Mouse (Mus musculus) testis, postnatal 14 days (tissue): ENCODE results near the gene Plce1.
A peak's percentile ranks its signal among the peaks of the same experiment; 100 is the strongest.

Experiments
- DNase-seq: peaks from one replicate; pipeline ENCODE4 v3.0.0; 2021; ENCODE audit warnings: low spot score

Plce1 gene

DNA sequence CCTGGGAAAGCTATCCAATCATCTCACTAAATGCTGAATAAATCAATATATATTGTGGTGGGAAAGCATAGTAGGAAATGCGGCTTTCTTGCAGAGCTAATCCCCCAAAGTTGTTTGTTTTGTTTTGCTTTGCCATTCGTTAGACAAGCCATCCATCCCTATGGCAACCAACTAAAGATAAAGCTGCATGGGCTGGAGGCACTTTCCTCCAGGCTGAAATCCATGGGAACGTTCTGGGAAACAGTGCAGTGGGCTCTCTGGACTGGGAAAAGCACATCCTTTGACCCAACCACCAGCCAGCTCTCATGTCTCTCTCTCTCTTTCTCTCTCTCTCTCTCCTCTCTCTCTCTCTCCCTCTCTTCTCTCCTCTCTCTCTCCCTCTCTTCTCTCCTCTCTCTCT is 248.4 kb downstream of the Plce1 start:
- DNase-seq: no peak

DNA sequence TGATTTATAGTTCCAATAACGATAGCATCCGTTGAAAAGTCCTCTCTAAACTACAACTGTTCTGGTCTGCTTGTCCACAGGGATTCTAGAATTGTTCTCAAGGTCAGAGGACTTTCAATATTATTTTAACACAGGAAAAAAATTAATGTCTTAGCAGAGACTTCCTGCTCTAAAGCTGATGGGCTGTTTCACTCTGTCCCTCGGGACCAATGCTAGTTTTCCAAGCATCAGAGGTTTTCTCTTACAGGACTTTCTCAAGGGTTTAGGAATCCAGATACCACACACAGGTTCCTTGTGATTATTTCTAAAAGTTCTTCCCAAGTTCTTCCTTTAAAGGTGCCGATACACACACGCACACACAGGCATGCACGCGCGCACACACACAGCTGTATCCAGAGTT is 263.6 kb downstream of the Plce1 start:
- no peak for DNase-seq

DNA sequence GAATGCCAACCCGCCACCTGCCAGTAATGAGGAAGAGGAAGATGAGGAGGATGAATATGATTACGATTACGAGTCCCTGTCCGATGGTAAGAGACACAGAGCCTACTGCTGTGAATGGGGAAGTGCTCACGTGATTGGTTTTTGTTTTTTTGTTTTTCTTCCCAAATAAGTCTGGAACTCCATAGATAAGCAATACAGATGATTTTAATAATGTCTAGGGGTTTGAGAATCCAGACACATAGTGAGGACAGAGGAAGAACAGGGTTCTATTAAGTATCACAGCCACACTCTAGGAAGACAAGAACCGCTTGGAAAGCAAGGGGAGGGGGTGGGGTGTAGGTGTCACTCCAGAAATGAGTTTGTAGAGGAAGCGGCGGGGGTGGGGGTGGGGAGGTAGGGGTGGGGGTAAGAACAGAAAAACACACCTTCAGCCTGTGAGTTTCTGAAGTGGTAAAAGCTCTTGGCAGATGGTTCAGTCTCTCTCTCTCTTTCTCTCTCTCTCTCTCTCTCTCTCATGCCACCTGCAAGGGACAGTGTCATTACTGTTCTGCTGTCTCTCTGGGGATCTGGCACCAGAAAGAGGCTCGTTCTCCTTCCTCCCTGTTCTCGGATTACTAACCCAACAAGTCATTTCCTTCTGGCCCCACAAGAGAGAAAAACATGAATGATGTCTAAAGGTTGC is 265.0 kb downstream of the Plce1 start:
- DNase-seq: no peak

DNA sequence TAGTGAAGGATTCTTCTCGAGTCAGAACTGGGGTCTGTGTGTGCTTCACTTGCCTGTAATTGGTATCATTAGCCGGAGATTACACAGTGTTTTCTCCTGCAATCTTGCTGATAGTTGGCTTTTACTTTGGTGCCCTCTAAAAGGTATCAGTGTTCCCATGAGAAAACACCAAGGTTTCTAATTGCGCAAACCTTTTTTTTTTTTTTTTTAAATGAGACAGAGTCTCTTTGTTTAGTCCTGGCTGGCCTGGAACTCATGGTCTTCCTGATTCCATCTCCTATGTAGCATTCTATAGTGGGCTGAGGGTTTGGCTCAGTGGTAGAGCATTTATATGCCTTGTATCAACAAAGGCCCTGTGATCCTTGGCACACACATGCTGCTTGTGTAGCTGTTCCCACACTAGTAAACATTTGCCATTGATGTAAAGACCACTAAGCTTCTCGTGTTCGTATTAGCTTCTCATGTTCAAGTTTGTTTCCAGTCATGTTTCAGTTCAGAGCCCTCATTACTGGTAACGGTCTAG is 265.6 kb downstream of the Plce1 start:
- no peak for DNase-seq

DNA sequence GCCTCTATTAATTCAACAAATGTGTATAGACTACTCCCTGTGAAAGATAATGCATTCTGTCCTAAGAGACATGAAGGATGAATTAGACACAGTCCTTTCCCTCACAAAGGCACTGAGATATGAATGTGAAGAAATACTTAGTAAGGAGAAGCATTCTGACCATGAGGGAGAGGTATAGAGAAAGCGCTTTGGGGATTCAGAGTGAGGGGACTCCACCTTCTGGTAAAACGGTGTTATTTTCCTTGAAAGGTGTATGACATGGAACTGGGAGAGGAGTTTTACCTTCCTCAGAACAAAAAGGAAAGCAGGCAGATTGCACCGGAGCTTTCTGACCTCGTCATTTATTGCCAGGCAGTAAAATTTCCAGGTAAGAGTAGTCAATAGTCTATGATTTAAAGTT is 269.3 kb downstream of the Plce1 start:
- DNase-seq: no peak

DNA sequence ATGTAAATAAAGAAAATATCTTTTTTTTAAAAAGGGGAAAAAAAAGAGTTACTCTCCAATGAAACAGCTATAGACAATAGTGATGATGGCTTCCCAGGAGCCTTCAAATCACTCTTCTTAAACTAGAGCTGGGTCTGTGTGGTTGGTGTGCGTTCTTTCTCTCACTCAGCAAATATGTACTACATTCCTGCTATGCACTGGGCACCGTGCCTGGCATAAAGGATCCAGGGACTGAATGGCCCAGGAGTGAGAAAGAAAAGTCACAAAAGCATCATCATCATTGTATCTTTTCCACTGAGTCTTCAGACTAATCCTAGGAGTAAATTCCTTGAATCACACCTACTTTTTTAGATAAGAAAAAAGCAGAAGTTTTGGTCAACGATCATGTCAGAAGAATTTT is 276.3 kb downstream of the Plce1 start:
- DNase-seq: no peak

DNA sequence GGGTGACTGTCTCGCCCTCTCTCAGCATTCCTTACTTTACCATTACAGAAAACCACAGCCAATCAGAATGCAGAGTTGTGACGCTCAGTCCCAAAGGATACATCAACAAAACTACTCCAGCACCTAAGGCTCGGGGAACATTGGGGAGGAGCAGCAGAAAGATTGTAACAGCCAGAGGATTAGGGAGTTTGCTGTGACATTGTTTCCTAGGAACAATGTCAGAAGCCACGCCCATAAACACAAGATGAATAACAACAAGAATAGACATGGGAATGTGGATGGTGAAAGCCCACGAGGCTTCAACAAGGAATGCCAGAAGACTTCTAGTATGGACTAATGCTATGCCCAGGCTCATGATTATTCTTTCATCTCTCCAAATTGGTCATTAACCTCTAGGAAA is 277.1 kb downstream of the Plce1 start:
- no peak for DNase-seq

DNA sequence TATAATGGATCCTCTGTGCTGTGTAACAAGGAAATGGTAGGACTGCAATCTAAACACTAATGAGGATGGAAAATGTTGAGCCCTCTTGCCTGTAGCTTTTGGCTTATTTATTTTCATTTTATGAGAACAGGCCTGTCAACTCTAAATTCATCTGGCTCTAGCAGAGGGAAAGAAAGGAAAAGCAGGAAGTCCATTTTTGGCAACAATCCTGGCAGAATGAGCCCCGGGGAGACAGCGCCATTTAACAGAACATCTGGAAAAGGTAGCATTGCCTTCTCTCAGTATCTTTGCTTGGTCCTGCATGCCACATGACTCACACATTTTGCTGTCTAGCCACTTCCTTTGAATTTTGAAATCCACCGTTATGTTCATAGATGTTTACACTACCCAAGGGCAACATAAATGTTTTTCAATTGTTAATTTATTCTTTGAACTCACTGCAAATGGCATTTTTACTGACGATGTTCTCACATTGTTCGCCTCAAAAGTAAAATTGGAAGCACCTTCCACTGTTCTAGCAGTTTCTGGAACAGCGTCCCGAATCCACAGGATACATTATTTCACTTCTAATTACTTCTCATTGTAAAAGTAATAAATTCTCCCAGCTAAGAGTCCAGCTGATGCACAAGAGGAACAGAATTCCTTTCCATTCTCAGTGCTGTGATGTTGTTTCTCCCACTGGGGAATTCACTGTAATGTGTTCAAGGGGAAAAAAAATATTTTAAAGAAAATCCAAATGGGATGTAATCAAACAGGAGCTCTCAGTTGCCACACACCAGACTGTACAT is 278.0 kb downstream of the Plce1 start:
- DNase-seq: no peak

DNA sequence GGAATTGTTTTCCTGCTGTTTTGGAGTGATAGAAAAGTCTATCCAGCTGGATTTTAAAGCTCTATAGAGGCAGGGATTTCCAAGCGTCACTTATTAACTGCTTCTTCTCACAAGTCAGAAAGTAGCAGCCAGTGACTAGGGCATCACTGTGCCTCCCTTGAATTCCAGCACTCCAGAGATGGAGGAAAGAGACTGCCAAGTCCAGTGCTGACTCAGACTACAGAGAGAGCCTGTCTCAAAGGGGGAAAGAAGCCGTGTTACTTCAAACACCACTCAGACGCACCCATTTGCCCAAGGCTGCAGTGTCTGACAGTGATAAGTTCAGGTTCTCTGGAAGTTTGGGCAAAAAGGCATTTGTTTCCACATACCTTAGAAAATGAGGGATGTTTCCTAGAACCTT is 279.5 kb downstream of the Plce1 start:
- no peak for DNase-seq

DNA sequence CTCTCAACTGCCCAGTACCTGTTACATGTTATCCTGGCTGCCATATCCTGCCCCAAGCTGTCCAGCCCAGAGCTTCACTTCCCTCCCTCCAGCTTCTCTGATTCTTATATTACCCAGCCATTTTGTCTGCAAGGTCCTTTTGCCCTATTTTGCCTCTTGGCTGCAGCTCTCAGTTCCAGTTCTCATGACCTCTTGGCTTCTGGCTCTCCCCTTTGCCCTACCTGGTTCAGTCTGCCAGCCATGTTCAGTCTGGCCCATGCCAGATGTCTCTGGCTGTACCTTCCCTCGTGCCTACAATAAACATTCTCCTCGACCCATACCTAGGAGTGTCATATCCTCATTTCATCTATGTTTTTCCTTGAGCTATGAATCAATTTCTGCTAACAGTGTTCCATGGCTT is 285.4 kb downstream of the Plce1 start:
- no peak for DNase-seq

DNA sequence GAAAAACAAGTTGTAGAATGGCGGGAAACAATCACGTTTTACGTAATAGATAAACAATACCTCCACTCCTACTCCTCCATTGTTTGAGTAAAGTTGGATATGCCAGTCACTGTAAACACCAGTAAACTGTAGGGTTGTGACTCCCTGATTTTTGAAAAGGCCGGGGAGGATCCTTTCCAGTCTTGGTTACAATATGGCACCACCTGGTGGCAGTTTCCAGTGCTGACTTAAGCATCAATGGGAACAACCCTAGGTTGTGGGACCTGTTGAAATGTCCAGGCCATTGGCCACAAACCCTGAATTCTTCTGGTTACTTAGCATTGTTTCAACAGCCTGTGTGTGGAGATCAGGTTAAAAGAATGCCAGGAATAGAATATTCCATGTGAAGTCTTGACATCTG is 294.6 kb downstream of the Plce1 start:
- no peak for DNase-seq

DNA sequence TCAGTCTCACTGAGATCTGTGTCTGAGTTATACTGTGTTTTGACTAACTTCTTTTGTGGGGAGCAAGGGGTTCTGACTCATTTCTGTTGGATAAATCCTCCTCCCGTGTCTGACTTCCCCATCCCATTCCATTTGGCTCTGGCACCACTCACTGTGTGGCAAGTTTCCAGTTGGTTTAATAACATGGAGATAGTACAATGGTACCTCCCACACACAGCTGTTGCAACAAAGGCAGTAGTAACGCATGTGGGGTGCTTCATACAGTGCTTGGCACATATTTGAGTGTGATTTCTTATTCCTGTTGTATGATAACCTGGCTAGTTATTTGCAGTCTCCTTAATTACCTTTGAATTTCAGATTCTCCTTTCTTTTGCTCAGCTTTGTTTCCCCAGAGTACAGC is 297.9 kb downstream of the Plce1 start:
- DNase-seq: peak; percentile 17

DNA sequence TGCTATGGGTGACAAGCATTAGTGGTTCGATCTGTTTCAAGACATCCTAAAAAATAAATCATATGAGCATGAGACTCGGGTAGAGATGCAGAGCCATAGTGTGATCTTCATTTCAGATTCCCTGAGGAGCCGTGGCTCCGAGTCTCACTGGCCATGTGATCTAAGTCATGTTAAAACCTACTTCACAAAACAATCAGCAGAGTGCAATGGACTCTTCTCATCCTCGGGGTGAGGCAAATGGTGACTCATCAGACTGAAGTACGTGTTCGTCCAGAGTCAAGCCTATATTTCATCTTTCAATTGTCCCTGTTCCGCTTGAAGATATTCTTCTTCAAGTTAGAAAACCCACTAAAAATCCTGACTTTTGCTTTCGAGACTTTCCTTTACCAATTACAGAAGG is 302.6 kb downstream of the Plce1 start:
- no peak for DNase-seq

DNA sequence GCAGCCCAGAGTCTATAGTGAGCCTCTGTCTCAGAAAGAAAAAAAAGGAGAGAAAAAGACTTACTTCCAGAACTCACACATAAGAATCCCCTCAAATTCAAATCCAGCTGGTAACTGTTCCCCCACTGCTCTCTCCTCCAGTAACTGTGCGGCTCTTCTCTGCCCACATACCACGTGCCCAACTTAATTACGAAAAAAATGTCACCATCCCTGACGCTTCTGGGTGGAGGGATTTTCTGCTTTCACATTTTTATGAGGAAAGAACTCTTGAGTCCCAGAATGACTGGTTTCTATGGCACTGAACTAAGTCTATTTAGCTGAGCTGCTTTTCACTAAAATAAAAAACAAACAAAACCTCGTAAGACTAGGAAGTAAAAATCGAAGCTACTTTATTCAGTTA is 306.8 kb downstream of the Plce1 start:
- DNase-seq: no peak

DNA sequence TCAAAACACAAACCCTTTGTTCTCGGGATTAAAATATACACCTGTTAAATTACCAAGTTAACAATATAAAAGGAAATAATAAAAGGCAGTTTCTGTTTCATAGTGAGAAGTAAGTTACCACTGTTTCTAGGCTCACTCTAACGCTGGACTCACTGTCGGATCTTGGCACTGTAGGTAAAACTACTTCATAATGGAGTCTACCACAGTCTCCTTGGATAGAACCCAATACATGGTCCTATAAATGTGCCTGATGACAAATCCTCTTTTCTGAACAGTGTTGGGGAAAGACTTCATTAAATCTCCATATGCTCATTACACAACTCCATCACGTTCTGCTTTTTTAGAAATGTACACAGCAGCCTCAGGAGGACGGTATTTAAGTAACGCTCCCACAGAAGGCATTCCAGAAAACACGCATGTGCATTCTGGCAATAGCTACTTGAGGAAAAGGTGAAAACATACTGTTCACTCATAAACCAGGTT is 312.7 kb downstream of the Plce1 start:
- DNase-seq: no peak

DNA sequence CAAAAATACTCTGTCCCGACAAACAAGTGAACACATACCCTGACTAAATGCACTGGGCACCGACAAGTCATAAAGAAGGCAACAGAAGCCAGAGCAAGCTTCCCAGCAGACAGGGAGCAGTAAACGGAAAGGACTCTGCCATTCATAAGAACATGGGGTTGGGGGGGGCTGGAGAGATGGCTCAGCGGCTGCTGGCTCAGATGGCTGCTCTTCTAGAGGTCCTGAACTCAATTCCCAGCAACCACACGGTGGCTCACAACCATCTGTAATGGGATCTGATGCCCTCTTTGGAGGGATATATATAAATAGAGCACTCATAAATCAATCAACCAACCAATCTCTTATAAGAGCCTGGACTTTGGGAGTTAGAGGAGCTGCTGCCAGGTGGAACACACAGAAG is 315.6 kb downstream of the Plce1 start:
- no peak for DNase-seq

DNA sequence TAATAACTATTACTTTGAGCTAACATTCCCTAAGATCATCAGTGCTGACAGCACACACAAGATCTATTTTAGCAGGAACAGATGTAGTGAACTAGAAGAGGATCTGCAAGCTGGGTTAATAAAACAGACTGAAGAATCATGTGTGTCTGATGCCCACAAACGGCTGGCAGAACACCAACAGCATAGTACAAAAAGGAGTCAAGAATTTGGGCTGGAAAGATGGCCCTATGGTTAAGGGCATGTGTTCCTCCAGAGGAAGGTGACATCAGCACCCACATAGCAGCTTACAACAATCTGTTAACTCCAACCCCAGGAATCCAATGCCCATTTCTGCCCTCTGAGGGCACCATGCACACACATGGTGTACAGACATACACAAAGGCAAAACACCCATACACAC is 317.4 kb downstream of the Plce1 start:
- no peak for DNase-seq

DNA sequence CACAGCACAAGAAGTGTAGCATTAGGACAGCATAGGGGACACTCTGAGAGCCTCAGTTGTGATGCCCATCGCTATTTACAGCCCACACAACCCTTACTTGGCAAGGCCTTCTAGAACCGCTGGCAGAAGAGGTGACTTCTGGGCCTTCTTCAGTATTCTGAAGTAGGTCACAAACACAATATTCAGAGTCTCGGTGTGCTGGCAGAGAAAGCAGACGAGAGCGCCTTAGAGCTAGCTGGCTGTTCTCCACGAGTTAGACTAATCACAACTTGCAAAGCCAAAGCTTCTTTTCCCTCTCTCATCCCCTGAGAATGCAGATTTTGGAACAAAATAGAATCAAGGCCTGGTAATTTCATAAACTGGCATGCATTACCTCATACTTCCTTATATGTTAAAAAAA is 317.9 kb downstream of the Plce1 start:
- DNase-seq: no peak

DNA sequence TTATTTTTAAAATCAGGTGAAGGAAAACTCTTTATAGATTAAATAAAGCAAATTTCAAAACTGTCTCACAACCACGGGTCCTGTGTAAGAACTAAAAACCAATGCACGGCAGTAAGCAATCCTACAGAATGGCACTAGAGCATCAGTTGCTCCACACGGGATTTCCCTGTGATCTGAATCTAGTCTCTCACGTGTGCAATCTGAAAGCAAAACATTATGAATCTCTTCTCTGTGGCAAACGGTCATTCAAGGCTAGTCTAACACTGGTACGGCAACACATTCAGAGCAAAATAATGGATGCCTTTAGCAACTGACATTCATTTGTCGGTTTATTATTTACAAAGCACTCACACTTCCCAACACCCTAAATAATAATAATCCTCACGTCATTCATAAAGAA is 337.3 kb downstream of the Plce1 start:
- DNase-seq: no peak

DNA sequence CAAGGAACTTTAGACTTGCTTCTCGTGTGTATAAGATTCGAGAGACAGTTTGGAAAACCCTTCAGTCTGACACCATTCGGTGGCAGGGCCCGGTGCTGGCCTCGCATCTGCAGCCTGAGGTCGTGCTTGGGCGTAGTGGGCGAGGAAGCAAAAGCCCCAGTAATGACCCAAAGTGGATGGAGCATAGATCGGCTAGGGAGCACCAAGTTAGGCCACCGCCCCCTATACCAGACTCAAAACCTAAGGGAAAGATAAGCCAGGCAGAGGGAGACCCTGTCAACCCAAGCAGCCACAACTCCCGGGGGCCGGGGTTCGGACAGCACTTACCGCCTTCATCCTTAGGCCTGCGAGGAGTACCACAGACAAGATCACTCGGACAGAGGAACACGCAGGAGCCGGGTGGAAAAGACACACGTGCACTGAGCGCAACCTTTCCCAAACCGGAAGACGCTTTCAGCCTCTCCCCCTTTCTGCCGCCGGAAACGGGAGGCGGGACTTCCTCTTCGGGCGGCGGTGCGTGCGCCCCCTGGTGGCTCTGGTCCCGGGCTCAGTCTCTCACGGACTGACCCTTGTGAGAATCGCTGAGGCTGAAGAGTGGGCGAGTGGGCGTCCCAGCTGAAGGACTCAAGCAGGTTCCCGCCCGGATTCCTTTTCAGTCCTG is 338.0 kb downstream of the Plce1 start, which contains the start of gene Noc3l:
Noc3l (minus strand) TSS at position 472 of the 661 bp plus-strand sequence.
- DNase-seq: peak; percentile 91

DNA sequence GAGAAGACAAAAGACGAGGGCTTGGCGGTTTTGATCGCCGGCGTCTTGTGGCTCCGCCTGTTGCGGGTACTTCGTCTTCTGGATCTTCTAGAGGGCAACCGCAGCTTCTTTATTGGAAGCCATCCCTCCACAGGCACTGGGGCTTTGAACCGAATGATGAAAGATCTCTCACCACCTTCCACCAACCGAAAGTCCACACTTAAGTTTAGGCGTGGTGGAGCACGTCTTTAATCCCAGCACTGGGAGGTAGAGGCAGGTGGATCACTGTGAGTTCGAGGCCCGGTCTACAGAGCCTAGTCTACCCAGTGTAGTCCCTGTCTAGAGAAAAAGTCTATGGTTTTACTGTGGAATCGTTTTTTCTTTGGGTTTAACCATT is 338.5 kb downstream of the Plce1 start:
- DNase-seq: no peak

DNA sequence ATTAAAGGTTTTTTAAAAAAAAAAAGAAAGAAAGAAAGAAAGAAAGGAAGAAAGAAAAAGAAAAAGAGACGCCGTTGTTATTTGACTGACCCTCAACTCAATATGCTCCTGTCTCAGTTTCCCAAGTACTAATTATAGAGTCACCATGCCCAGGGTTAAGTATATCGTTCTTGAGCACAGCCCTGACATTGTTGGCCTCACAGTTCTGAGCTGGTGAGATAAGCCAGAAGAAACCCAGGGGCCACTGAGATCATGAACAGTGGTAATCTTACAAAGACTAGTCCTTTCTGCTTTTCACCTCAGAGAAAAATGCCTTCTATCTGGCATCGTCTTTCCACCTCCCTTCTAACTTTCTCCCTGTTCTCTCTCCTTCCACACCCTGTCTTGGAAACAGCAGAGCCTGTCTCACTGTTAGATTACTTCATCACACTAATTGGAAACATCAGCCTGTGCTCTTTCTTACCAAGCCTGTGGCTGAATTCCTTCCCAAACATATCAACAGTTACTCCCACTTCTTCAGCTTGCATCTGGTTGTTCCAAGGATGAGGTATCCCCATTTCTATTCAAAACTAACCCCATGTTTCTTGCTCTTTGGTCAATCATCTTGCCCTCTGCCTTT is 339.4 kb downstream of the Plce1 start:
- no peak for DNase-seq

DNA sequence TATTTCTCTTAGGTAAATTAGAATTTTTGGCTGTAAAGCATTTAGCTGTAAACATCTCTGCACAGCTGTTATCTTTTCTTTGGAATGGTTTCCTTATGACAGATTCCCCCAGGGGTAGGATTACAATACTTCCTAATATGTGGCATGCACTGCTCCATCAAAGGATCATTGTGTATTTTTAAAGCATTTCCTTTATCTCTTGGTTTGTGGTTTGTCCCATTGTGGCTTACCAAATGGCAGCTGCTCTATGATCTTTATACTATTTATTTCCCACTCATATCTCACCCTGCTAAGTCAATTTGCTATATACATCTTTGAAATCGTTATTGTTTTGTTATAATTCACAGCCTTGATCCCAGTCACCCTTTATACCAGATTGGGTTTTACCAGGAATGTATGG is 352.3 kb downstream of the Plce1 start:
- no peak for DNase-seq
